25 mouse cellular contexts compared by ENCODE assay signal in genomic region chr4:149019456-149019855, GRCm38 (mm10).
"Had no signal": no experiment of that assay in that cellular context is flagged by ENCODE, and none has a peak within 500 bp of the region (broad histone marks: within the 10 kb centered on the region; RNA-seq: fewer than 3 reads in every experiment).

No protein-coding gene starts in this region.

- H3K4me2 ChIP-seq: forebrain, embryonic 15.5 days; heart, embryonic 11.5 days; heart, embryonic 13.5 days; heart, embryonic 15.5 days; hindbrain, embryonic 13.5 days; hindbrain, embryonic 15.5 days; kidney, embryonic 15.5 days; limb, embryonic 12.5 days had no signal

- H3K4me1 ChIP-seq: forebrain, embryonic 15.5 days; hindbrain, embryonic 15.5 days had no signal

- H3K36me3 ChIP-seq: forebrain, embryonic 15.5 days; heart, embryonic 13.5 days; heart, embryonic 15.5 days; hindbrain, embryonic 13.5 days; hindbrain, embryonic 15.5 days; kidney, embryonic 15.5 days; limb, embryonic 12.5 days had no signal

- H3K4me3 ChIP-seq: forebrain, embryonic 15.5 days; heart, adult 2 months; heart, embryonic 13.5 days; heart, embryonic 15.5 days; hindbrain, embryonic 13.5 days; hindbrain, embryonic 15.5 days; kidney, embryonic 15.5 days; left cerebral cortex, adult 2 months; limb, embryonic 10.5 days; limb, embryonic 12.5 days had no signal

- H3K9me3 ChIP-seq: forebrain, embryonic 15.5 days; heart, embryonic 13.5 days; heart, embryonic 15.5 days; hindbrain, embryonic 13.5 days; hindbrain, embryonic 15.5 days; kidney, embryonic 15.5 days; limb, embryonic 10.5 days; limb, embryonic 12.5 days had no signal

- H3K9ac ChIP-seq: forebrain, embryonic 15.5 days; forebrain, postnatal 0 days; heart, embryonic 13.5 days; heart, embryonic 15.5 days; hindbrain, embryonic 13.5 days; hindbrain, embryonic 15.5 days; kidney, embryonic 15.5 days; limb, embryonic 12.5 days had no signal

- H3K27me3 ChIP-seq: forebrain, embryonic 15.5 days; heart, embryonic 13.5 days; heart, embryonic 15.5 days; hindbrain, embryonic 13.5 days; hindbrain, embryonic 15.5 days; kidney, embryonic 15.5 days; limb, embryonic 12.5 days had no signal

- DNase-seq: forebrain, postnatal 0 days; gastrocnemius, postnatal 14 days; gastrocnemius, postnatal 36 days; heart, adult 11 months; heart, adult 2 months; heart, postnatal 14 days; heart, postnatal 36 days; kidney, adult 11 months; kidney, adult 2 months; kidney, adult 9 months; kidney, postnatal 14 days; kidney, postnatal 36 days had no signal

- H3K27ac ChIP-seq: forebrain, embryonic 15.5 days; heart, adult 2 months; heart, embryonic 13.5 days; heart, embryonic 15.5 days; hindbrain, embryonic 13.5 days; hindbrain, embryonic 15.5 days; hindbrain, postnatal 0 days; kidney, embryonic 15.5 days; kidney, postnatal 0 days; left cerebral cortex, adult 2 months; limb, embryonic 10.5 days; limb, embryonic 12.5 days had no signal

- ATAC-seq: forebrain, embryonic 15.5 days; forebrain, postnatal 0 days; hindbrain, postnatal 0 days; intestine, embryonic 16.5 days had no signal
